Mouse (Mus musculus) spleen, postnatal 36 days (tissue): ENCODE measurements around the gene Sar1b.
A peak's percentile ranks its signal among the peaks of the same experiment; 100 is the strongest.
"Not testable (repeated sequence)": the region's sequence is repeated elsewhere in the genome, so short reads cannot be mapped to it uniquely, and the experiment has no call there.

Source experiments
- DNase-seq, 2 experiments: peaks; one replicate each; pipeline ENCODE4 v3.0.0; 2022; ENCODE audit warnings: low spot score in 2 of 2, mixed read lengths in 1 of 2

The Sar1b gene

GRCm38 (mm10) chr11:51763213-51763907, at the start of gene Sar1b, which contains the start of gene Sec24a:
Gene Sar1b (plus strand): TSS chr11:51763687.
Gene Sec24a (minus strand): TSS chr11:51763634.
- peak; percentile 73 to 77 for DNase-seq

DNA sequence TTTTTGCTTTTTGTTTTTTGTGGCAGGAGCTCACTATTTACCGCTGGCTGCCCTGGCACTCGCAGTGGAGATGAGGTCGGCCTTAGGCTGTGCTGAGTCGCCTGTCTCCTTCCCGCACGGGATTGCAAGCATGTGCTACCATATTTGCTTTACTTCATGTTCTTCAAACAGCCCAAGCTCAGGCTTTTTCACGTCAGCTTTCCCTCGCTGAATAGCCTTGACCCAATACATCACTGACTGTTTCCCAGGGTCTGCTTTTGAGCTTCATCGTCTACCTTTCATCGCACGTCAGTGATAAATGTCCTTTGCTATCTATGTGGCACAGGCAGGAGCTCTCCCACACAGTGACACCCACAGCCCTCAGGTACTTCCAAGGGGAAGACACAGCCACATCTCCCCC, 42.4 kb upstream of the Sar1b start:
- DNase-seq, result no peak

- DNase-seq, result no peak
Measured at GRCm38 (mm10) chr11:51732883-51733282, 30.6 kb upstream of the Sar1b start.

GRCm38 (mm10) chr11:51734218-51734617, 29.3 kb upstream of the Sar1b start:
- not testable (repeated sequence) for DNase-seq

GRCm38 (mm10) chr11:51738651-51739403, 24.7 kb upstream of the Sar1b start:
- no peak for DNase-seq

GRCm38 (mm10) chr11:51740701-51741100, 22.8 kb upstream of the Sar1b start:
- no peak for DNase-seq

- no peak for DNase-seq
Measured at GRCm38 (mm10) chr11:51746096-51746495, 17.4 kb upstream of the Sar1b start.

GRCm38 (mm10) chr11:51751623-51752225, 11.8 kb upstream of the Sar1b start:
- DNase-seq, result not testable (repeated sequence)

- peak; percentile 30 to 39 for DNase-seq
Measured at GRCm38 (mm10) chr11:51755621-51756311, 7.7 kb upstream of the Sar1b start.

DNA sequence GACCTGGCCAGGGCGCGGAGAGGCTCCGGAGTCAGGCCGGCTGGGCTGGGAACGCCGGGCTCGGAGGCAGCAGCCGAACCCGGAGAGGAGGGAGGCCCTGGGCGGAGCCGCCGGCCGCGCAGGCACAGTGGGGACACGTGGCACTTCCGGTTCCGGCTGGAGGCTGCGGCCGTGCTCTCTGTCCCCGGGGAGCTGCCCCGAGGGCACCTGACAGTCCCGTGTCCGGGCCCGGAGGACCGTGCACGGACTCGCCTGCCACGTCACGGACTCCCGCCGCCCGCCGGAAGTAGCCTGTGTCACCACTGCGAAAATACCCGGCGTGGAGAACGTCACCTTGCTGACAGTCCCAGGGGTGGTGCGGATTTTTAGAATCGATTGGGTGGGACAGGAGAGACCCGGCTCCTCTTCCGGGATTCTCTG, 7.1 kb upstream of the Sar1b start:
- DNase-seq, result peak; percentile 92 to 93

GRCm38 (mm10) chr11:51757023-51757422, 6.5 kb upstream of the Sar1b start:
- no peak for DNase-seq

DNA sequence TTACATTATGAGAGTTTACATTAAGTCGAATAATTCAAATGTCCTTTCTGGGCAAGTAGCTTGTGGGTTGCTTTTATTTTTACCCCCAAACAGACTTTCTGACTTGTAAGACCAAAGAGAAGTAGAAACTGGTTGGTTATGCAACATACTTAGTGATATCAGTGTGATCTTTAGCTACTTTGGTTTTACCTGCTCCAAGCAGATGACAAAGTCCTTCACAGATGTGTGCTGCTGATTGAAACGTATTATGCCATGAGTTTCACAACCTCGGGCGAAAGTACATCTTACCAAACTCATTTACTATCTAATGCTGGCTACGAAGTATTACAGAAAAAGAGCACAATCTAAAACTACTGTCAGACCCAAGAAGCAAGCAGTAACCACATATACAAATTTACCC, 5.9 kb upstream of the Sar1b start:
- DNase-seq, result no peak

DNA sequence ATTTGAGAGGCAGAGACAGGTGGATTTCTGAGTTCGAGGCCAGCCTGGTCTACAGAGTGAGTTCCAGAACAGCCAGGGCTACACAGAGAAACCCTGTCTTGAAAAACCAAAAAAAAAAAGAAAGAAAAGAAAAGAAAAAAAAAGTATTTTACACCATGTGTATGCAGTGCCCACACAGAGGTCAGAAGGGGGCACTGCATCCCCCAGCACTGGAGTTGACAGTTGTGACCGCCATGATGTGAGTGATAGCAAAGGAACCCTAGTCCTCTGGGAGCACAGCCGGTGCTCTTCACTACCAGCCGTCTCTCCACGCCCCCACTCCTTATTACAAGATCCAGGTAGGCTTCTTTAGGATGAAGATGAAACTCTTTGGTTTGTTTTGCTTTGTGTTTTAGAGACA, 5.3 kb upstream of the Sar1b start:
- not testable (repeated sequence) for DNase-seq

DNA sequence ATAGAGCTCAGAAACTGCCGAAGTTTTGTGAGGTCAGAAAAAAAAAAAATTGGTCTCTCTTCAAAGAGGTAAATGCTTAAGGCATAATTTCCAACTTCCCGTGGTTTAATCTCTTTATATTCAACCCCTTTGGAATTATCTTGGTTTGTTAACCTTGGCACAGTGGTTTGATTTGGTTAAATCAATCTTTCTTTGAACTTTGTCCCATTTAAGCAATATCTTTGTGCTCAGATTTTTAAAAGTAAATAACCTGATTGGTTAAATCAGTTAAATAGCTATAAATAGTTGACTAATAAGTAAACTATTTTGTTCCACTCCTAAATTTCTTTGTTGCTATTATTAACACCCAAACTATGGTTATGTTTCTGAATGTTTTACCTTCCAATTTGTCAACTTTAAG, 4.2 kb upstream of the Sar1b start:
- no peak for DNase-seq

- DNase-seq, result no peak
Measured at GRCm38 (mm10) chr11:51759941-51760657, 3.4 kb upstream of the Sar1b start.

GRCm38 (mm10) chr11:51761241-51761640, 2.2 kb upstream of the Sar1b start:
- no peak for DNase-seq

- DNase-seq, result no peak
Measured at GRCm38 (mm10) chr11:51763955-51764354, 468 bp downstream of the Sar1b start.

DNA sequence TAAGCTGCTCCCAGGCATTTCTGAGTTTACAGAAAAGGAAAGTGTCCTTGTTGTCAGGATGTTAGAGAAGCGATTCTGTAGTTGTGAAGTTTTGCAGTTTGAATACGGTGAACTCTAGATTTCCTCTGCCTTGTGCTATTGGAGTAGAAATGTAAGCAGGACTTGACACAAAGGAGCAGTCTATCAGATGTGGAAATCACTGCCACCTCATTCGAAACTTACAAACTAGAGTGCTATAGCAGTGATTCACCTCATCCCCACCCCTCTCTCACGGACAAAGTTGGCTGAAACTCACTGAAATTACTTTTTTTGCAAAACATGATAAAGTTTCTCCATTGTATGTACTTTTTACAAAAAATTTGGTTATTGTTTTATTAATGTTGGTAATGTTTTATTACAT, 1.3 kb downstream of the Sar1b start:
- no peak for DNase-seq

DNA sequence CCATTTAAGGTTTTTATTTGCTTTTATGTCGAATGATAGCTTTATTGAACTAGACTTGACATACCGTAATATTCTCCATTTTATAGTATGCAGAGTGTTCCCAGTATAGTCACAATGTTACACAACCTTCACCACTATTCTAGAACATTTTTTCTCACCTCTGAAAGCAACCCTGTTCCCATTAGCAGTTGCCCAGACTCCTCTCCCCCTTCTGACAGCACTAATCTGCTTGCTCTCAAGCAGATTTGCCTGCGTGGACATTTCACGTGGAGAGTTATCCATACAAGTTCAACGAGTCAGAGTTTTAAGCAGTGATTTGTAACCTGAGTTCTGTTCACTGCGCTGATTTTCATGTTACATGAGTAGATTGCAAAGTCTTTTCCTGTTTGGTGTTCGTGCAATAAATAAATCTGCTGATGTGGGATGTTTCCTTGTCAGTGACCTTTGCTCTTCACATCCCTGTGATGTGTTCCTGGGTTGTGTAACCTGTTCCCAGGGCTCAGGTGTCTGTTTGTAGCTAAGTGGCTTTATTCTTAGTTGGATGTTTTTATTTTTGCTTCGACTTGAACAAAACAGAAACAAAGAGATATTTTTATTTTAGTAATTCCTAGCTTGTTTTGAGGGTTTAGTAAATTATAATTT, 4.2 kb downstream of the Sar1b start:
- no peak for DNase-seq

GRCm38 (mm10) chr11:51768296-51768695, 4.8 kb downstream of the Sar1b start:
- no peak for DNase-seq

DNA sequence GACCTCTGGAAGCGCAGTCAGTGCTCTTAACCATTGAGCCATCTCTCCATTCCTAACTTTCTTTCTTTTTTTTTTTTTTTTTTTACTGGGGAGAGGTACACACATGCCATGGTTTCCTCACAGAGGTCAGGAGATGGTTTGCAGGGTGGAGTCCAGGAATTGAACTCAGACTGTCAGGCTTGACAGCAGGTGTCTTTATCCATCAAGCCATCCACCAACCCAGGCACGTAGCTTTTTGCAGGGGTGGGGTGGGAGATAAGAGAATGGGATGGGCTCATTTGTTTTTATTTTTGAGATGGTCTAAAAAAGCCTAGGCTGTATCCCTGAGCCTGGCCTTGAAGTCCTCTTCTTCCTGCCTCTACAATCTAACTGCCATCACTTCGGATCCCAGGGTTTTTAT, 12.0 kb downstream of the Sar1b start:
- DNase-seq, result no peak
